Mouse (Mus musculus) stomach, postnatal 0 days (tissue): ENCODE data around the gene Rbms1. TPM values are rescaled to one million over a fixed set of nuclear protein-coding genes. Genes with fewer than 3 reads are reported as not detected.

Experiments
- ATAC-seq: fragments of 200-750 bp; cut with Nextera tagmentation; 2 replicates; pipeline ENCODE4 v1.8.0; 2017; ENCODE audit not compliant: low FRiP score, low TSS enrichment
- DNase-seq: peaks from one replicate; pipeline ENCODE4 v3.0.0-alpha.2; 2016; ENCODE audit warnings: low spot score
- H3K27ac ChIP-seq: fragments of 300-500 bp; sonication (generic); replicated peaks from 2 replicates; pipeline ENCODE4 v1.5.1; 2014; ENCODE audit warnings: mild to moderate bottlenecking, control low read depth
- H3K27me3 ChIP-seq: fragments of 300-500 bp; sonication (generic); 2 replicates; pipeline ENCODE4 v1.6.1; 2014; ENCODE audit warnings: low read length; ENCODE audit not compliant: control insufficient read depth, insufficient read depth
- H3K36me3 ChIP-seq: fragments of 300-500 bp; sonication (generic); 2 replicates; pipeline ENCODE4 v1.6.1; 2014; ENCODE audit warnings: low read length, mixed read lengths; ENCODE audit not compliant: control insufficient read depth, insufficient read depth
- H3K4me1 ChIP-seq: fragments of 300-500 bp; sonication (generic); replicated peaks from 2 replicates; pipeline ENCODE4 v1.6.1; 2014; ENCODE audit warnings: antibody characterized with exemption; ENCODE audit not compliant: control insufficient read depth, insufficient read depth
- H3K4me2 ChIP-seq: fragments of 300-500 bp; sonication (generic); replicated peaks from 2 replicates; pipeline ENCODE4 v1.6.1; 2014; ENCODE audit warnings: low read depth, mild to moderate bottlenecking, control low read depth, moderate library complexity
- H3K4me3 ChIP-seq: fragments of 300-500 bp; sonication (generic); 2 replicates; pipeline ENCODE4 v1.5.1; 2014; ENCODE audit warnings: low read depth, low read length, control low read depth
- H3K9ac ChIP-seq: fragments of 300-500 bp; sonication (generic); 2 replicates; pipeline ENCODE4 v1.6.1; 2014; ENCODE audit warnings: mild to moderate bottlenecking, low read length, control low read depth, mixed read lengths
- H3K9me3 ChIP-seq: fragments of 300-500 bp; sonication (generic); 2 replicates; pipeline ENCODE4 v1.6.1; 2016; ENCODE audit warnings: low read length; ENCODE audit not compliant: control insufficient read depth
- CTCF ChIP-seq: IDR thresholded peaks from 2 replicates; pipeline ENCODE4 v1.5.1; 2016; ENCODE audit warnings: antibody characterized with exemption, low read depth, mild to moderate bottlenecking, moderate library complexity
- EP300 ChIP-seq: optimal IDR thresholded peaks from 2 replicates; pipeline ENCODE3; 2016; ENCODE audit warnings: antibody characterized with exemption
- WGBS: fragments of 180-500 bp; shearing (Covaris S2); extraction: QIAGEN DNeasy Blood & Tissue Kit; methylation state at CpG from one replicate; pipeline ENCODE4 v1.1.7; 2014; 5-methylcytosine and 5-hydroxymethylcytosine counted together
- polyA plus RNA-seq: library from polyadenylated mRNA; unstranded; fragments of >200 nt; fragmentation: Nextera tagmentation; extraction: Ambion mirVana; gene quantifications from 2 replicates; pipeline ENCODE4 v1.2.1, GENCODE M21; 2015

The Rbms1 gene
- polyA plus RNA-seq, 1 experiment from 2014 or later = 81.1 TPM

- H3K27ac ChIP-seq = no peak overlapping the region
- no peaks in the 10 kb centered on the region for H3K9me3 ChIP-seq
- DNase-seq (no peak), ATAC-seq (no peak)
- WGBS = 47% methylated on average over 6 of the region's 6 CpGs
- 0 out of 2 replicates have a peak overlapping the region, but pooled peaks have one; percentile 1 for H3K4me2 ChIP-seq
- no peak overlapping the region for H3K4me3 ChIP-seq
- no peaks in the 10 kb centered on the region for H3K27me3 ChIP-seq
- H3K9ac ChIP-seq = no peak overlapping the region
- TF ChIP-seq EP300 (no peak), CTCF (no peak)
- H3K4me1 ChIP-seq = peaks cover 6% of the 10 kb centered on the region; the same call in 1 of the 2 replicates
- H3K36me3 ChIP-seq = no peaks in the 10 kb centered on the region
These were observed 148.2 kb downstream of the Rbms1 start for GRCm38 (mm10) chr2:60814788-60815187.

GRCm38 (mm10) chr2:60812949-60813348 is 150.0 kb downstream of the Rbms1 start:
- ATAC-seq = no peak
- 70% methylated on average over 12 of the region's 12 CpGs for WGBS
- Histone ChIP-seq H3K9me3 (no peaks in the 10 kb centered on the region), H3K27ac (no peak overlapping the region), H3K36me3 (no peaks in the 10 kb centered on the region), H3K9ac (no peak overlapping the region), H3K4me3 (no peak overlapping the region), H3K4me2 (no peak overlapping the region), H3K4me1 (peaks cover 6% of the 10 kb centered on the region; the same call in 1 of the 2 replicates), H3K27me3 (no peaks in the 10 kb centered on the region)
- no peak for DNase-seq
- no peak for TF ChIP-seq CTCF
- TF ChIP-seq EP300 = no peak

GRCm38 (mm10) chr2:60810617-60811016 is 152.4 kb downstream of the Rbms1 start:
- peak; percentile 87 for ATAC-seq
- peak; percentile 58 for DNase-seq
- peak; percentile 47 for TF ChIP-seq CTCF
- TF ChIP-seq EP300 = no peak
- Histone ChIP-seq H3K36me3 (no peaks in the 10 kb centered on the region), H3K9me3 (no peaks in the 10 kb centered on the region), H3K9ac (no peak overlapping the region), H3K4me2 (no peak overlapping the region), H3K4me3 (no peak overlapping the region), H3K27ac (peak overlapping the region; percentile 53), H3K4me1 (peaks cover 6% of the 10 kb centered on the region; the same call in 1 of the 2 replicates), H3K27me3 (no peaks in the 10 kb centered on the region)

GRCm38 (mm10) chr2:60809441-60809921 is 153.5 kb downstream of the Rbms1 start:
- peak overlapping the region; percentile 58 for H3K27ac ChIP-seq
- H3K27me3 ChIP-seq = no peaks in the 10 kb centered on the region
- H3K9me3 ChIP-seq = no peaks in the 10 kb centered on the region
- H3K36me3 ChIP-seq = no peaks in the 10 kb centered on the region
- ATAC-seq (peak; percentile 62), DNase-seq (no peak)
- H3K4me1 ChIP-seq = peaks cover 9% of the 10 kb centered on the region
- no peak overlapping the region for H3K4me3 ChIP-seq
- 50% methylated on average over 7 of the region's 7 CpGs for WGBS
- no peak for TF ChIP-seq CTCF
- H3K9ac ChIP-seq = no peak overlapping the region
- H3K4me2 ChIP-seq = no peak overlapping the region

- no peak overlapping the region for H3K9ac ChIP-seq
- no peaks in the 10 kb centered on the region for H3K27me3 ChIP-seq
- 82% methylated on average over 6 of the region's 6 CpGs for WGBS
- no peak for DNase-seq
- H3K9me3 ChIP-seq = no peaks in the 10 kb centered on the region
- no peaks in the 10 kb centered on the region for H3K36me3 ChIP-seq
- no peak overlapping the region for H3K4me3 ChIP-seq
- H3K27ac ChIP-seq = peak overlapping the region; percentile 58
- ATAC-seq = no peak
- TF ChIP-seq EP300 (no peak), CTCF (no peak)
- H3K4me1 ChIP-seq = peaks cover 9% of the 10 kb centered on the region
- no peak overlapping the region for H3K4me2 ChIP-seq
These were observed 154.2 kb downstream of the Rbms1 start for GRCm38 (mm10) chr2:60808822-60809221.

GRCm38 (mm10) chr2:60807341-60808195 is 155.4 kb downstream of the Rbms1 start:
- Histone ChIP-seq H3K4me3 (no peak overlapping the region), H3K27ac (peak overlapping the region; percentile 14; the same call in 1 of the 2 replicates), H3K36me3 (no peaks in the 10 kb centered on the region), H3K27me3 (no peaks in the 10 kb centered on the region), H3K9ac (no peak overlapping the region), H3K4me2 (no peak overlapping the region), H3K9me3 (no peaks in the 10 kb centered on the region), H3K4me1 (peaks cover 9% of the 10 kb centered on the region)
- 46% methylated on average over 11 of the region's 11 CpGs for WGBS
- TF ChIP-seq EP300 = no peak
- no peak for TF ChIP-seq CTCF
- no peak for ATAC-seq
- no peak for DNase-seq
